Mouse (Mus musculus) bone marrow, adult 2 months (tissue): ENCODE measurements around the gene Sycp2l. TPM values are rescaled to one million over a fixed set of nuclear protein-coding genes. Genes with fewer than 3 reads are reported as not detected.

Source experiments
- H3K27ac ChIP-seq: fragments of 200-500 bp; 2 replicates; pipeline ENCODE4 v1.5.1; 2012; ENCODE audit warnings: low read depth, mild to moderate bottlenecking, control low read depth, inconsistent platforms, low read length; ENCODE audit not compliant: control insufficient read depth, poor library complexity, insufficient read depth
- H3K4me1 ChIP-seq: fragments of 200-500 bp; 2 replicates; pipeline ENCODE4 v1.6.1; 2011; ENCODE audit warnings: low read length; ENCODE audit not compliant: control insufficient read depth, insufficient read depth
- H3K4me3 ChIP-seq: fragments of 200-500 bp; replicated peaks from 2 replicates; pipeline ENCODE3; 2011; ENCODE audit warnings: mild to moderate bottlenecking, low read depth, low read length, control low read depth; ENCODE audit not compliant: control insufficient read depth
- CTCF ChIP-seq: fragments of 200-500 bp; IDR thresholded peaks from 2 replicates; pipeline ENCODE4 v1.5.1; 2011; ENCODE audit warnings: low read length, control low read depth; ENCODE audit not compliant: control insufficient read depth, insufficient read depth
- POLR2A ChIP-seq: fragments of 200-500 bp; IDR thresholded peaks from 2 replicates; pipeline ENCODE4 v1.6.1; 2011; ENCODE audit warnings: low read depth, mild to moderate bottlenecking, control low read depth, low read length, borderline replicate concordance; ENCODE audit not compliant: control insufficient read depth
- WGBS: fragments of 180-500 bp; shearing (Covaris S2); methylation state at CpG from one replicate; pipeline ENCODE4 v1.1.7; 2018; 5-methylcytosine and 5-hydroxymethylcytosine counted together
- polyA plus RNA-seq: library from polyadenylated mRNA; stranded (reverse); fragments of >200 nt; gene quantifications from 2 replicates; pipeline ENCODE4 v1.2.4, GENCODE M21; 2011; ENCODE audit warnings: low replicate concordance; ENCODE audit not compliant: missing spikeins, insufficient read depth, insufficient read length

Gene Sycp2l
- polyA plus RNA-seq, 1 experiment, result not detected

DNA sequence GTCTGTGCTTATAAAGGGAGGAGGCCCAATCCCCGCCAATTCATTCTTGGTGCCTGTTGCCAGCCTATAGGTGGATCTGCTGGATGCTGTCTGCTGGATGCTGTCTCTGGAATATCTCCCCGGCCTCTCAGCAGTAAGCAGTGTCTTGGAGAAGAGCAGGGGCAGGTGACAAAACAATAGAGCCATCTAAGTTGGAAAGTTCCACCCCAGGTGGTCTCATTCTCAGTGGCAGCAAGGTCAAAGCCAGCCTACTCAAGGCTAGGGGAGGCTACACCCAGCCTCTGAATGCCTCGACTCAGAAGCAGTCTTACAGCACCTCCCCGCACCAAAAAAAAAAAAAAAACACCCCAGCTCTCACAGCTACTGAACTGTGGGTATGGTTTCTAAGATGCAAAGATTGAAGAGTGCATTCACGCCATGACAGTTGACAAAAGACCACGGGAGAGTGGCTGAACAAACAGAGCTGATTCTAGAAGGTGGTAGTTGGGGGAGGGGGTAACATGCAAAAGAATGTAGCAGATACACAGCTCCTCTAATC is 31.4 kb downstream of the Sycp2l start:
- WGBS, result 76% methylated on average over 6 of the region's 6 CpGs
- Histone ChIP-seq H3K4me1 (no peaks in the 10 kb centered on the region), H3K27ac (no peak overlapping the region), H3K4me3 (no peak overlapping the region)
- TF ChIP-seq CTCF (no peak), POLR2A (no peak)

- WGBS, result 64% methylated on average over 10 of the region's 10 CpGs
- Histone ChIP-seq H3K27ac (no peak overlapping the region), H3K4me1 (no peaks in the 10 kb centered on the region), H3K4me3 (no peak overlapping the region)
- TF ChIP-seq CTCF (peak; percentile 70), POLR2A (no peak)
These were observed 32.2 kb downstream of the Sycp2l start for GRCm38 (mm10) chr13:41146271-41146670.

GRCm38 (mm10) chr13:41153146-41153545 is 39.0 kb downstream of the Sycp2l start:
- TF ChIP-seq CTCF, result no peak
- TF ChIP-seq POLR2A, result no peak
- no peak overlapping the region for H3K4me3 ChIP-seq
- no peaks in the 10 kb centered on the region for H3K4me1 ChIP-seq
- H3K27ac ChIP-seq, result no peak overlapping the region
- WGBS, result 69% methylated on average over 11 of the region's 11 CpGs

- no peak for TF ChIP-seq CTCF
- no peak for TF ChIP-seq POLR2A
- Histone ChIP-seq H3K4me1 (no peaks in the 10 kb centered on the region), H3K27ac (no peak overlapping the region), H3K4me3 (no peak overlapping the region)
- 62% methylated on average over 5 of the region's 5 CpGs for WGBS
These were observed 44.3 kb downstream of the Sycp2l start for GRCm38 (mm10) chr13:41158426-41158825.

DNA sequence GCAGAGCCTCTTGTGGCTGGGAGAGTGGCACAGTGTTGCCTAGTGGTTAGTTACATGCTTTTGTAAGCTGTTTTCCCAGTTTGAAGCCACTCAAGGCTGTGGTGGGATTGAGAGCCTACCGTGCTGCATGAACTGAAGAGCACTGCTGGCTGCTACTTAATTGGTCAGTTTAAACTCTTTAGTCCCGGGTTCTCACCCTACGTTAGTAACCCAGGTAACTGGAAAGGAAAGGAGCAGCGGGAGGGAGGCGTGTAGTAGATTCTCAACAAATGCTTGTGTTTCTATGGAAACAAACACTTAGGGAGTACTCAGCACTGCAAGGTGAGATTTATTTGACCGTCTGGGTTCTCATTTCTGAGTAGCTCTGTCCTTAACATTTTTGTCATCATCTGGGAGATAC is 73.8 kb downstream of the Sycp2l start:
- H3K4me3 ChIP-seq, result no peak overlapping the region
- no peak overlapping the region for H3K27ac ChIP-seq
- 83% methylated on average over 6 of the region's 6 CpGs for WGBS
- TF ChIP-seq POLR2A (no peak), CTCF (no peak)
- no peaks in the 10 kb centered on the region for H3K4me1 ChIP-seq

DNA sequence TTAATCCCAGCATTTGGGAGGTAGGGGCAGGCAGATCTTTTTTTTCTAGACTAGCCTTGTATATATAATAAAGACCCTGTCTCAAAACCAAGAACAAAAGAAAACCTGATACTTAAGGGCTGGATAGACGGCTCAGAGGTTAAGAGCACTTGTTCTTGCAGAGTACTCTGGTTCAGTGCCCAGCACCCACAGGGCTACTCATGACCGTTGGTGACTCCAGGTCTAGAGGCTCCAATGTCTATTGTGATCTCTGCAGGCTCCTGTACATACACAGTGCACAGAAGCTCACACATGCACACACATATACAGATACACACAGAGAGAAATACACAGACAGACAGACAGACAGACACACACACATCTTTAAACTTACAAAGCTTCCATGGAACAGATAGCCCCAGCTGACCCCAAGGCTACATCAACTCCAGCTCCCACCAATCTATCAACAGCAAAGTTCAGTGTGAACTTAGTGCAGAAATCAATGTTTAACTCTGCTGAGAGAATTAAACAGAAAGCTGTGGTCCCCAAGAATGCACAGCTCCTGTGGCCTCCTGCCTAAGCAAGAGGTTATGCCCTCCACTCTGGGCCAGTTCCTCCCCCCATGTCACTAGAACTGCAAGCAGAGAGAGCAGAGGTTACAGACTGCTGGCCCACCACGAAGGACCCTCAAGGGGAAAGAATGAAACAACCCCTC is 81.7 kb downstream of the Sycp2l start:
- H3K4me1 ChIP-seq, result no peaks in the 10 kb centered on the region
- no peak overlapping the region for H3K27ac ChIP-seq
- H3K4me3 ChIP-seq, result no peak overlapping the region
- WGBS, result 62% methylated on average over 3 of the region's 3 CpGs
- no peak for TF ChIP-seq POLR2A
- TF ChIP-seq CTCF, result no peak

- TF ChIP-seq POLR2A (no peak), CTCF (no peak)
- Histone ChIP-seq H3K4me1 (no peaks in the 10 kb centered on the region), H3K4me3 (no peak overlapping the region), H3K27ac (no peak overlapping the region)
- 81% methylated on average over 2 of the region's 2 CpGs for WGBS
These were observed 86.8 kb downstream of the Sycp2l start for GRCm38 (mm10) chr13:41200861-41201260.

- no peaks in the 10 kb centered on the region for H3K4me1 ChIP-seq
- TF ChIP-seq POLR2A (no peak), CTCF (no peak)
- WGBS, result 54% methylated on average over 7 of the region's 7 CpGs
- H3K4me3 ChIP-seq, result no peak overlapping the region
- H3K27ac ChIP-seq, result no peak overlapping the region
These were observed 89.2 kb downstream of the Sycp2l start for GRCm38 (mm10) chr13:41203289-41203688.
